Mouse (Mus musculus): ENCODE measurements around the gene Rabl6.
"Not testable (repeated sequence)": the region's sequence is repeated elsewhere in the genome, so short reads cannot be mapped to it uniquely, and the experiment has no call there.

Rabl6 gene

DNA sequence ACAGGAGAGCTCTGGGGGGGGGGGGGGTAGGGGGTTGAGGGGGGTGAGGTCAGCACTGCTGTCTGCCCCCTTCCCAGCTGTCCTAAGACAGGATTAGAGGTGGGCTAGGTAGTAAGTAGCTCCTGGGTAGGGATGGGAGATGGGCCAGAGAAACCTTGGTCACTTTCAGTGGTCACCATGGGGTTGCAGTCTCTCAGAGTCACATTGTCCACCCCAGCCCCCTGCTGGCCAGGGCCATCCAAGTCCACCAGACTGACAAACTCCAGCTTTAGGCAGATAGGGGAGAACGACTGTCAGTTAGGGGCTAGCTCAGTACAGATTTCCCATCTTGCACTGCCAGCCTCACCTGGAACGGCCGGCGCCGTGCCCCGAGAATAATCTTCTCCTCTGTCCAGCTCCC is 41.8 kb downstream of the Rabl6 start:
- Histone ChIP-seq H3K36me3 (ENCODE audit: insufficient read depth, low read length) (peaks cover 88% of the 10 kb centered on the region), H3K27me3 (ENCODE audit: insufficient read depth, low read length) (no peaks in the 10 kb centered on the region), H3K9me3 (ENCODE audit: low read length) (no peaks in the 10 kb centered on the region), H3K4me1 (replicated peaks; ENCODE audit: low read depth, low read length) (peaks cover 27% of the 10 kb centered on the region), H3K4me3 (replicated peaks; ENCODE audit: low read length) (no peak overlapping the region)
- TF ChIP-seq CTCF (conservative IDR thresholded peaks at IDR 0.05; ENCODE audit: low read length) (no peak), NANOG (IDR thresholded peaks at IDR 0.05; ENCODE audit: borderline replicate concordance, low read length) (no peak), POU5F1 (IDR thresholded peaks at IDR 0.05; ENCODE audit: borderline replicate concordance, low read length) (no peak)

- peaks cover 88% of the 10 kb centered on the region for H3K36me3 ChIP-seq (ENCODE audit: insufficient read depth, low read length)
- no peaks in the 10 kb centered on the region for H3K9me3 ChIP-seq (ENCODE audit: low read length)
- H3K4me1 ChIP-seq (replicated peaks; ENCODE audit: low read depth, low read length) = peaks cover 27% of the 10 kb centered on the region
- no peaks in the 10 kb centered on the region for H3K27me3 ChIP-seq (ENCODE audit: insufficient read depth, low read length)
- H3K4me3 ChIP-seq (replicated peaks; ENCODE audit: low read length) = no peak overlapping the region
- TF ChIP-seq POU5F1 (IDR thresholded peaks at IDR 0.05; ENCODE audit: borderline replicate concordance, low read length) (no peak), NANOG (IDR thresholded peaks at IDR 0.05; ENCODE audit: borderline replicate concordance, low read length) (no peak), CTCF (conservative IDR thresholded peaks at IDR 0.05; ENCODE audit: low read length) (no peak)
Observed at GRCm38 (mm10) chr2:25565741-25566140, 42.6 kb downstream of the Rabl6 start.

- Histone ChIP-seq H3K4me3 (replicated peaks; ENCODE audit: low read length) (no peak overlapping the region), H3K36me3 (ENCODE audit: insufficient read depth, low read length) (peaks cover 77% of the 10 kb centered on the region), H3K4me1 (replicated peaks; ENCODE audit: low read depth, low read length) (peaks cover 25% of the 10 kb centered on the region), H3K9me3 (ENCODE audit: low read length) (no peaks in the 10 kb centered on the region), H3K27me3 (ENCODE audit: insufficient read depth, low read length) (no peaks in the 10 kb centered on the region)
- TF ChIP-seq POU5F1 (IDR thresholded peaks at IDR 0.05; ENCODE audit: borderline replicate concordance, low read length) (no peak), CTCF (conservative IDR thresholded peaks at IDR 0.05; ENCODE audit: low read length) (no peak)
Observed at GRCm38 (mm10) chr2:25561946-25562345, 46.4 kb downstream of the Rabl6 start.

DNA sequence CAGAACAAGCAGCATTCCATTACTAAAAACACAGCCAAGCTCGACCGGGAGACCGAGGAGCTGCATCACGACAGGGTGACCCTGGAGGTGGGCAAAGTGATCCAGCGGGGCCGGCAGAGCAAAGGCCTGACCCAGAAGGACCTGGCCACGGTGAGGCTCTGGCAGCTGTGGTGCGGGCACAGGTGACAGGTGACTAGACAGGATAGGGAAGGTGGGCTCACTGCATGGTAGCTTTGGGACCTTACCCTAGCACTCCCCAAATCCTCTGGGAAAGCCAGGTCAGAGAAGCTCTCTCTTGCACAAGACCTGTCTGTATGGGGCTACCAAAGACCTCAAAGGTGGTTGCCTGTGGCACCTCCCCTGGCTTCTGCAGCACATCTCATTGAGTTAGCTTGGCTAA is 47.8 kb downstream of the Rabl6 start:
- H3K4me3 ChIP-seq (replicated peaks; ENCODE audit: low read length) = no peak overlapping the region
- H3K36me3 ChIP-seq (ENCODE audit: insufficient read depth, low read length) = peaks cover 68% of the 10 kb centered on the region
- H3K4me1 ChIP-seq (replicated peaks; ENCODE audit: low read depth, low read length) = peaks cover 33% of the 10 kb centered on the region
- H3K27me3 ChIP-seq (ENCODE audit: insufficient read depth, low read length) = no peaks in the 10 kb centered on the region
- TF ChIP-seq POU5F1 (IDR thresholded peaks at IDR 0.05; ENCODE audit: borderline replicate concordance, low read length) (no peak), CTCF (conservative IDR thresholded peaks at IDR 0.05; ENCODE audit: low read length) (no peak), NANOG (IDR thresholded peaks at IDR 0.05; ENCODE audit: borderline replicate concordance, low read length) (no peak)
- no peaks in the 10 kb centered on the region for H3K9me3 ChIP-seq (ENCODE audit: low read length)

GRCm38 (mm10) chr2:25558774-25559173 is 49.5 kb downstream of the Rabl6 start:
- Histone ChIP-seq H3K9me3 (ENCODE audit: low read length) (no peaks in the 10 kb centered on the region), H3K36me3 (ENCODE audit: insufficient read depth, low read length) (peaks cover 50% of the 10 kb centered on the region), H3K4me1 (replicated peaks; ENCODE audit: low read depth, low read length) (peaks cover 33% of the 10 kb centered on the region), H3K4me3 (replicated peaks; ENCODE audit: low read length) (peak overlapping the region; percentile 97), H3K27me3 (ENCODE audit: insufficient read depth, low read length) (no peaks in the 10 kb centered on the region)
- TF ChIP-seq NANOG (IDR thresholded peaks at IDR 0.05; ENCODE audit: borderline replicate concordance, low read length) (no peak), CTCF (conservative IDR thresholded peaks at IDR 0.05; ENCODE audit: low read length) (no peak), POU5F1 (IDR thresholded peaks at IDR 0.05; ENCODE audit: borderline replicate concordance, low read length) (no peak)

DNA sequence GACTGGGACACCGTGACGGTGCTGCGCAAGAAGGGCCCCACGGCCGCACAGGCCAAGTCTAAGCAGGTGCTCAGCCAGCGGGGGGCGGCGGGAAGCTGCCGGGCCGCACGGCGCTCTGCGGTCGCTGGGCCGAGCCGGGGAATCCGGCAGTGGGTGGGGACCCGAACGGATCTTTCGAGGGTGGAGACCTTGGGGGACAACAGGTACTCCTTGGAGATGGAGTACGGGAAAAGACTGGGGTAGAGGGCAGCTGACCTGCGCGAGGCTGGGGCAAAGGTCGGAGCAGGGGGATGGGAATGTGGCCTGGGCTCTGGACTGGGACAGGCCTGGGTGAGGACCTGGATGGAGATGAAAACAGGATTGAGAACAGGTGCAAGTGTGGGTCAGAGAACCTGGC is 50.4 kb downstream of the Rabl6 start:
- H3K36me3 ChIP-seq (ENCODE audit: insufficient read depth, low read length) = peaks cover 42% of the 10 kb centered on the region
- TF ChIP-seq CTCF (conservative IDR thresholded peaks at IDR 0.05; ENCODE audit: low read length) (no peak), POU5F1 (IDR thresholded peaks at IDR 0.05; ENCODE audit: borderline replicate concordance, low read length) (no peak), NANOG (IDR thresholded peaks at IDR 0.05; ENCODE audit: borderline replicate concordance, low read length) (no peak)
- H3K27me3 ChIP-seq (ENCODE audit: insufficient read depth, low read length) = no peaks in the 10 kb centered on the region
- peaks cover 30% of the 10 kb centered on the region for H3K4me1 ChIP-seq (replicated peaks; ENCODE audit: low read depth, low read length)
- H3K4me3 ChIP-seq (replicated peaks; ENCODE audit: low read length) = peak overlapping the region; percentile 97
- no peaks in the 10 kb centered on the region for H3K9me3 ChIP-seq (ENCODE audit: low read length)

DNA sequence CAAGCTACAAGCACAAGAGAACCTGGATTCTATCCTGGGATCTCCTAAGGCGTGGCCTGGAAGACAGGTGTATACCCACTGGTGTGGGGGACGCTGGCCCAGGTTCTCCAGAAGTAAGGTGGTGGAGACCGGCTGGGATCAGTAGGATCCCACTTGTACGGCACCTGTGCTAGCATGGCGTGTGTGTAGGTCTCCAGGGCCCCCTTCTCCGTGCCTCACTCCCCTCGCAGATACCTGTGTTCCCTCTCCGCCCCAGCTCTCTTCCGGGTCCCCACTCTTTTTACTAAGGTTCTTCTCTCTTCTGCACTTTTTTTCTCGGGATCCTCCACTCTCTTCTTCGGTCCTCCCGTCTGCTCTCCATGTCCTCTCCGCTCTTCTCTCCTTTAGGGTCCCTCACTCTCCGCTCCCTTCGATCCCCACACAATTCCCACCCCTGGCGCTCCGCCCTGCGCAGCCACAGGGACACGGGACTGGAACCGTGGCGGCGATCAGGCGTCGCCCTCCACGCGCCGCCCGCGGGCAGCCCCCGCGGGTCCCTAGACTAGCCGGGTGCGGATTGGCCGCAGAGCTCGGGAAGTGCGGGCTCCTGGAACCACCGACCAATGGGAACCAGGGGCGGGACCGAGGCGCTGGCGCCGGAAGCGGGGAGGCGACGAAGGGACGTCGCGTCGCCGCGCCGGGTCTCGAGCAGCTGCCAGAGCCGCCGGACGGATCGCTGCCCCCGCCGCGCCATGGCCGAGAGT is 50.9 kb downstream of the Rabl6 start, which contains the start of gene Edf1:
Gene Edf1, plus strand, starts transcription at position 627 of the 743 bp plus-strand sequence.
- Histone ChIP-seq H3K27me3 (ENCODE audit: insufficient read depth, low read length) (no peaks in the 10 kb centered on the region), H3K9me3 (ENCODE audit: low read length) (no peaks in the 10 kb centered on the region), H3K36me3 (ENCODE audit: insufficient read depth, low read length) (peaks cover 36% of the 10 kb centered on the region), H3K4me3 (replicated peaks; ENCODE audit: low read length) (peak within 1 kb of the TSS; percentile 97), H3K4me1 (replicated peaks; ENCODE audit: low read depth, low read length) (peaks cover 30% of the 10 kb centered on the region)
- TF ChIP-seq NANOG (IDR thresholded peaks at IDR 0.05; ENCODE audit: borderline replicate concordance, low read length) (no peak), POU5F1 (IDR thresholded peaks at IDR 0.05; ENCODE audit: borderline replicate concordance, low read length) (no peak), CTCF (conservative IDR thresholded peaks at IDR 0.05; ENCODE audit: low read length) (no peak)

DNA sequence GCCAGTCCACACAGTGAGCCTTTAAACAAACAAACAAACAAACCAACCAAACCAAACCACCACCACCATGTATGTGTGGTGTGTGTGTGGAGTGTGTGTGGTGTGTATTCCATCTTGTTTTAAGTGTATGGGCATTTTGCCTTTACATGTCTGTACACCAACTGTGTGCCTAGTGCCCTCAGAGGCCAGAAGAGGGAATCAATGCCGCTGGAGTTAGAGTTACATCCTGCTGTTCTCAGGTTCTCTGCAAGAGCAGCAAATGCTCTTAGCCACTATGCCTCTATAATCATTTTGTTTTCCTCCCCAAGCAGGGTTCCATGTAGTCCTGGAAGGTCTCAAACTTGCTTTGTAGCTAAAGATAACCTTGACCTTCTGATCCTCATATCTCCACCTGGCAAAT is 52.0 kb downstream of the Rabl6 start:
- no peak for TF ChIP-seq POU5F1 (IDR thresholded peaks at IDR 0.05; ENCODE audit: borderline replicate concordance, low read length)
- TF ChIP-seq NANOG (IDR thresholded peaks at IDR 0.05; ENCODE audit: borderline replicate concordance, low read length) = no peak
- TF ChIP-seq CTCF (conservative IDR thresholded peaks at IDR 0.05; ENCODE audit: low read length) = no peak
- H3K4me3 ChIP-seq (replicated peaks; ENCODE audit: low read length) = peak overlapping the region; percentile 17; the same call in 1 of the 2 replicates
- no peaks in the 10 kb centered on the region for H3K9me3 ChIP-seq (ENCODE audit: low read length)
- peaks cover 25% of the 10 kb centered on the region for H3K36me3 ChIP-seq (ENCODE audit: insufficient read depth, low read length)
- peaks cover 26% of the 10 kb centered on the region for H3K4me1 ChIP-seq (replicated peaks; ENCODE audit: low read depth, low read length)
- no peaks in the 10 kb centered on the region for H3K27me3 ChIP-seq (ENCODE audit: insufficient read depth, low read length)

GRCm38 (mm10) chr2:25555479-25555878 is 52.8 kb downstream of the Rabl6 start:
- Histone ChIP-seq H3K4me1 (replicated peaks; ENCODE audit: low read depth, low read length) (peaks cover 26% of the 10 kb centered on the region), H3K36me3 (ENCODE audit: insufficient read depth, low read length) (peaks cover 17% of the 10 kb centered on the region)
- not testable (repeated sequence) for H3K9me3 ChIP-seq (ENCODE audit: low read length); H3K4me3 ChIP-seq (replicated peaks; ENCODE audit: low read length); H3K27me3 ChIP-seq (ENCODE audit: insufficient read depth, low read length)
- peak; percentile 34 for TF ChIP-seq CTCF (conservative IDR thresholded peaks at IDR 0.05; ENCODE audit: low read length)

DNA sequence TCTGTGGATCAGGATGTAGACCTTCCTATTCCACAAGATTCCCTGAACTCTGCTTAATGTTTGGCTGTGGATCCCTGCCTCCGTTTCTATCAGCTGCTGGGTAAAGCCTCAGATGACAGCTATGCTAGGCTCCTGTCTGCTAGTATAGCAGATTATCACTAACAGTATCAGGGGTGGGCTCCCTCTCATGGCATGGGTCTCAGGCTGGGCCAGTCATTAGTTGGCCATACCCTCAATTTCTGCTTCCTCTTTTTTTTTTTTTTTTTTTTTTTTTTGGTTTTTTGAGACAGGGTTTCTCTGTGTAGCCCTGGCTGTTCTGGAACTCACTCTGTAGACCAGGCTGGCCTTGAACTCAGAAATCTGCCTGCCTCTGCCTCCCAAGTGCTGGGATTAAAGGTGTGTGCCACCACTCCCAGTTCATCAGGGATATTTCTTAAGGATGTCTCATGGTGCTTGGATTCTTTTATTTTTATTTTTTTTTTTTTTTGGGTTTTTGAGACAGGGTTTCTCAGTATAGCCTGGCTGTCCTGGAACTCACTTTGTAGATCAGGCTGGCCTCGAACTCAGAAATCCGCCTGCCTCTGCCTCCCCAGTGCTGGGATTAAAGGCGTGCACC is 55.0 kb downstream of the Rabl6 start:
- H3K27me3 ChIP-seq (ENCODE audit: insufficient read depth, low read length); H3K4me3 ChIP-seq (replicated peaks; ENCODE audit: low read length); H3K9me3 ChIP-seq (ENCODE audit: low read length); H3K36me3 ChIP-seq (ENCODE audit: insufficient read depth, low read length): not testable (repeated sequence)
- H3K4me1 ChIP-seq (replicated peaks; ENCODE audit: low read depth, low read length) = peaks cover 20% of the 10 kb centered on the region

Measured in E14TG2a.4 (cell line).